Mouse (Mus musculus) forebrain, embryonic 14.5 days (tissue): ENCODE results near the gene Vps4a. TPM values are rescaled to one million over a fixed set of nuclear protein-coding genes. Genes with fewer than 3 reads are reported as not detected.

ENCODE experiments used
- ATAC-seq: fragments of 200-750 bp; cut with Nextera tagmentation; 2 replicates; pipeline ENCODE4 v1.8.0; 2017; ENCODE audit warnings: mild to moderate bottlenecking, moderate library complexity
- DNase-seq: peaks from one replicate; pipeline ENCODE4 v3.0.0-alpha.2; 2015; ENCODE audit warnings: low spot score
- H3K27ac ChIP-seq: fragments of 300-500 bp; sonication (generic); 2 replicates; pipeline ENCODE4 v1.5.1; 2014; ENCODE audit warnings: low read depth, mild to moderate bottlenecking, control low read depth, low read length, moderate library complexity
- H3K27me3 ChIP-seq: fragments of 300-500 bp; sonication (generic); replicated peaks from 2 replicates; pipeline ENCODE4 v1.6.1; 2014; ENCODE audit warnings: low read length, control low read depth, mixed read lengths; ENCODE audit not compliant: control insufficient read depth, insufficient read depth
- H3K36me3 ChIP-seq: fragments of 300-500 bp; sonication (generic); 2 replicates; pipeline ENCODE4 v1.6.1; 2014; ENCODE audit warnings: low read length, control low read depth; ENCODE audit not compliant: control insufficient read depth, insufficient read depth
- H3K4me1 ChIP-seq: fragments of 300-500 bp; sonication (generic); 2 replicates; pipeline ENCODE4 v1.6.1; 2014; ENCODE audit warnings: antibody characterized with exemption, low read length, control low read depth; ENCODE audit not compliant: control insufficient read depth, insufficient read depth
- H3K4me2 ChIP-seq: fragments of 300-500 bp; sonication (generic); 2 replicates; pipeline ENCODE4 v1.6.1; 2014; ENCODE audit warnings: mild to moderate bottlenecking, control low read depth, low read length
- H3K4me3 ChIP-seq: fragments of 300-500 bp; sonication (generic); 2 replicates; pipeline ENCODE4 v1.5.1; 2014; ENCODE audit warnings: low read depth, low read length, control low read depth
- H3K9ac ChIP-seq: fragments of 300-500 bp; sonication (generic); 2 replicates; pipeline ENCODE4 v1.6.1; 2014; ENCODE audit warnings: mild to moderate bottlenecking, low read length, control low read depth, moderate library complexity
- H3K9me3 ChIP-seq: fragments of 300-500 bp; sonication (generic); replicated peaks from 2 replicates; pipeline ENCODE4 v1.6.1; 2016; ENCODE audit warnings: low read length, control low read depth, mixed read lengths; ENCODE audit not compliant: control insufficient read depth
- WGBS: fragments of 180-500 bp; shearing (Covaris S2); extraction: QIAGEN DNeasy Blood & Tissue Kit; methylation state at CpG from one replicate; pipeline ENCODE4 v1.1.7; 2014; 5-methylcytosine and 5-hydroxymethylcytosine counted together
- polyA plus RNA-seq: library from polyadenylated mRNA; unstranded; fragments of >200 nt; fragmentation: Nextera tagmentation; extraction: Ambion mirVana; gene quantifications from 2 replicates; pipeline ENCODE4 v1.2.1, GENCODE M21; 2014

The Vps4a gene
- polyA plus RNA-seq, 1 experiment from 2014 or later = 131 TPM

DNA sequence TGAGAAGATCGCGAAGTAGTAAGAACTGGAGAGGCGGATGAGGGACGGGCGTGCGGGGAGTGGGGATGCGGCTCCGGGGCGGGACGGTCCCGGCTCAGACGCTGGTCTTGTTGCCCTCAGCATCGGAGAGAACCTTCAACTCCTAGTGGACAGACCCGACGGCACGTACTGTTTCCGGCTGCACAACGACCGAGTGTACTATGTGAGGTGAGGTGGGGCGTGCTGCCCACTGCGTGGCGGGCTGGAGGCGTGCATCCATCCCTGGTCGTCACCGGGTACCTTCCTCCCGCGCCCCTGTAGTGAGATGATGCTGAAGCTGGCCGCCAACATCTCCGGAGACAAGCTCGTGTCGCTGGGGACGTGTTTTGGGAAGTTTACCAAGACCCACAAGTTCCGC lies 25.9 kb downstream of the Vps4a start:
- Histone ChIP-seq H3K9ac (peak overlapping the region; percentile 75), H3K36me3 (peaks cover 41% of the 10 kb centered on the region), H3K27ac (no peak overlapping the region), H3K4me3 (peak overlapping the region; percentile 98), H3K4me2 (peak overlapping the region; percentile 97), H3K27me3 (no peaks in the 10 kb centered on the region), H3K4me1 (peaks cover 8% of the 10 kb centered on the region), H3K9me3 (no peaks in the 10 kb centered on the region)
- DNase-seq = no peak
- no peak; the same call in 1 of the 2 replicates for ATAC-seq
- WGBS = 1% methylated on average over 33 of the region's 33 CpGs

DNA sequence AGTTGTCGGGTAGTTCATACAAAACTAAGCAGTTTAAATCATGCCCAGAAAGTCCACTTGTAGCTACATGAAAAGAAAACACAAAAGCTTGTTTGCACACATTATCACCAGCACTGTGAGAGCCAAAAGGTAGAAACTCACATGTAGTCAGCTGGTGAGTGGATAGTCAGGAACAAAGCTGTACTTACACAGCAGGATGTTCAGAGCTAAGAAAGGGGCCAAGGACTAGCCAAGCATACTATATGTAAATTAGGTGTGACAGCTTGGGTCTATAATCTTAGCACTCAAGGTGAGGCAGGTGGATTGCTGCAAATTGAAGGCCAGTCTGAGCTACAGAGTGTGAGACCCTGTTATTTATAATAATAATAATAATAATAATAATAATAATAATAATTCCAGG lies 31.6 kb downstream of the Vps4a start:
- Histone ChIP-seq H3K4me2 (no peak overlapping the region), H3K27me3 (no peaks in the 10 kb centered on the region), H3K4me3 (no peak overlapping the region), H3K9ac (no peak overlapping the region), H3K9me3 (no peaks in the 10 kb centered on the region), H3K4me1 (peaks cover 2% of the 10 kb centered on the region), H3K36me3 (peaks cover 18% of the 10 kb centered on the region), H3K27ac (no peak overlapping the region)
- 78% methylated on average over 1 of the region's 1 CpGs for WGBS
- ATAC-seq (no peak), DNase-seq (no peak)

DNA sequence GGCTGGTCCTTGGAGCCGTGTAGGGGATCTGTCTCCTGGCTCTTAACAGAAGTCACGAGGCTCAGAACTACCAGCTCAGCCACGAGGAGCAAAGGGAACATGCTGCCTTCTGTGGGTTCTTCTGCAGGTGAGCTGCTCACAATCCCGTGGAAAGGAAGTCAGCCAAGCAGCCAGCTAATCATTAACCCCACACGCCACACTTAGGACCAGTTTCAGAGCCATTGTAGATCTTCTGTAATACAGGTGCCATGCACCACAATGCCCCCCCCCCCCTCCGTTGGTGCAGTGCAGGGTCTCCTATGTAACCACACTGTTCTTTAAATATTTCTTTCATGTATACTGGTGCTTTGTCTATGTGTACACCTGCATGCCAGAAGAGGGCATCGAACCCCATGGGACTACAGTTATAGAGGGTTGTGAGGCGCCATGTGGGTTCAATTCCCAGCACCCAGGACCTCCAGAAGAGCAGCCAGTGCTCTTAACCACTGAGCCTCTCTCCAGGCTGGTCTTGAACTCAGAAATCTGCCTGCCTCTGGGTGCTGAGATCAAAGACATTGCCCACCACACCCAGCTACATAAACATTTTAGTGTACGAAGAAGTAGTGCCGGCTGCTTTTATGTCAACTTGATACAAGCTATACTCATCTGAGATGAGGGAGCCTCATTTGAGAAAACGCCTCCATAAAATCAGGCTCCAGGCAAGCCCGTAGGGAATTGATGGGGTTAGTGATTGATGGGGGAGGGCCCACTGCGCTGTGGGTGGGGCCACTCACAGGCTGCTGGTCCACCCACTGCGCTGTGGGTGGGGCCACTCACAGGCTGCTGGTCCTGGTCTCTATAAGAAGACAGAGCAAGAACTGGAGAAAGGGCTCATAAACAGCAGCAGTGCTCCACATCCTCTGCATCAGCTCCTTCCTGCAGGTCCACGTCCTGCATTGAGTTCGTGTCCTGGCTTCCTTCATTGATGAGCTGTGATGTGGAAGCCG lies 34.8 kb downstream of the Vps4a start, which contains the start of gene Tmed6:
Tmed6 (minus strand) TSS at position 134 of the 986 bp plus-strand sequence.
- WGBS = 68% methylated on average over 17 of the region's 17 CpGs
- no peaks in the 10 kb centered on the region for H3K27me3 ChIP-seq
- DNase-seq (no peak), ATAC-seq (no peak)
- no peaks in the 10 kb centered on the region for H3K4me1 ChIP-seq
- H3K9me3 ChIP-seq = no peaks in the 10 kb centered on the region
- peaks cover 22% of the 10 kb centered on the region for H3K36me3 ChIP-seq
- no peak within 1 kb of the TSS for H3K4me2 ChIP-seq
- no peak within 1 kb of the TSS for H3K4me3 ChIP-seq
- H3K9ac ChIP-seq = no peak within 1 kb of the TSS
- no peak within 1 kb of the TSS for H3K27ac ChIP-seq

DNA sequence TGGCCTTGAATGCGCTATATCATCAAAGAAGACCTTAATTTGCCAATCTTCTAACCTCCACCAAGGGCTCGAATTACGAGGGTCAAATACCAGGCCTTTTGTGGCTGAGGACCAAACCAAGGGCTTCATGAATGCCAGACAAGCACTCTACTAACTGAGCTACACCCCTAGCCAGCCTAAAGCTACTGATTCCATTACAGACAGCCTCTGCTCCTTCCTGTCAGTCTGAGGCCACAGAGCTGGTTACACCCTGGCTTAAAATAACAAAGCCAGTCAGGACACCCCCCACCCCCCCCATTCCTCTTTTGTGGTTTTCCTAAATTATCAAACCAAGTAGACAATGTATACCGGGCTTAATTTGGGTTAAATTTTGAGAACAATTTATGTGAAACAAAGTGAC lies 42.7 kb downstream of the Vps4a start:
- Histone ChIP-seq H3K4me3 (no peak overlapping the region), H3K4me1 (no peaks in the 10 kb centered on the region), H3K9ac (no peak overlapping the region), H3K4me2 (no peak overlapping the region), H3K27ac (no peak overlapping the region), H3K9me3 (no peaks in the 10 kb centered on the region), H3K36me3 (peaks cover 87% of the 10 kb centered on the region), H3K27me3 (no peaks in the 10 kb centered on the region)
- WGBS = 86% methylated on average over 4 of the region's 4 CpGs
- no peak for ATAC-seq
- DNase-seq = no peak

DNA sequence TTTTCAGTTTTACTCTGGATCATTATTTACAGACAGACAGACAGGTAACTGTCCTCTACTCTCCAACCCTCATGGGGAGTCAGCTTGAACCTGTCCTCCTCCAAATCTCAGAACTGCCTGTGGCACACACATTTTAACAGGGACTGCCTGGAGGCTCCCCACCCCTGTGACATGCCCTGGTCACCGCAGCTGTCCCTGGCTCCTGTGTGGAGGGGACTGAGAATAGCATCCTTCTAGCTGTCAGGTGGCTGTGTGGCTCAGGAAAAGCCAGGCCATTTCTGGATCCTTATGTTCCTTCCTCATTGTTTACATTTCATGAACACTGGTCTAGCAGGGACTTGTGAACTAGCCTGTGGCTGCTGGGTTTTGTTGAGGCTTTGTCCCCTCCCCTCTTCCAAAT lies 43.1 kb downstream of the Vps4a start:
- H3K36me3 ChIP-seq = peaks cover 87% of the 10 kb centered on the region
- no peak overlapping the region for H3K4me2 ChIP-seq
- H3K9me3 ChIP-seq = no peaks in the 10 kb centered on the region
- DNase-seq = no peak
- H3K4me3 ChIP-seq = no peak overlapping the region
- H3K4me1 ChIP-seq = no peaks in the 10 kb centered on the region
- ATAC-seq = no peak
- 96% methylated on average over 1 of the region's 1 CpGs for WGBS
- H3K27ac ChIP-seq = no peak overlapping the region
- no peaks in the 10 kb centered on the region for H3K27me3 ChIP-seq
- no peak overlapping the region for H3K9ac ChIP-seq

DNA sequence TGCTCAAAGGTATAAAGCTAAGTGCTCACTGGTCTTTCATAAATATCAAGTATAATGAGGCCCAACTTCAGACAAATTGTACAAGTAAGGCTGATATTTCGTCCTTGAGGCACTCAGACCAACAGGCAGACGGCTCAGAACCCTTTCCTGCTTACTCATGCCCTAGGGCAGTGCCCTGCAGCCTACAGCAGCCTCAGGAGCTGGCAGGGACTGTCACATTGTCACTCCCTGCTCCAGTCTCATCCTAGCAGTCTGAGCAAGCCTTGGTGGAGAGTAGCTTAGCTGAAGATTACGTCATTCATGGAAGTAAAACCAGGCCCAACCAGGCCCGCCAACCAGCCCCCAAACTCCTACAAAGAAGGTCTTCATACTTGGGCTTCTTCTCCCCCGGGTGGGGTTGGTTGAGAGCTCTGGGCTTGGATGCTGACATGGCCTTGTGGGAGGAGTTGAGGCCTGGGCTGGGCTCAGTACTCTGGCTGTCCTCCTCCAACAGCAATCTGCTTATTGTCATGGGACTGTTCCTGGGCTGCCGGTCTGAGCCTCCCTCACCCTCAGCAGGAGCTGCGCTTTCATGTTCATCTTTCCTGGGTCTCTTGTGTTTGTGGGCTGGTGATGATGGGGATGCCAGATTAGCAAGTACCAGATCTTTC lies 45.3 kb downstream of the Vps4a start:
- ATAC-seq (no peak), DNase-seq (no peak)
- 94% methylated on average over 7 of the region's 7 CpGs for WGBS
- Histone ChIP-seq H3K9ac (no peak overlapping the region), H3K36me3 (peaks cover 90% of the 10 kb centered on the region), H3K4me1 (no peaks in the 10 kb centered on the region), H3K9me3 (no peaks in the 10 kb centered on the region), H3K4me2 (no peak overlapping the region), H3K27me3 (no peaks in the 10 kb centered on the region), H3K4me3 (no peak overlapping the region), H3K27ac (no peak overlapping the region)

DNA sequence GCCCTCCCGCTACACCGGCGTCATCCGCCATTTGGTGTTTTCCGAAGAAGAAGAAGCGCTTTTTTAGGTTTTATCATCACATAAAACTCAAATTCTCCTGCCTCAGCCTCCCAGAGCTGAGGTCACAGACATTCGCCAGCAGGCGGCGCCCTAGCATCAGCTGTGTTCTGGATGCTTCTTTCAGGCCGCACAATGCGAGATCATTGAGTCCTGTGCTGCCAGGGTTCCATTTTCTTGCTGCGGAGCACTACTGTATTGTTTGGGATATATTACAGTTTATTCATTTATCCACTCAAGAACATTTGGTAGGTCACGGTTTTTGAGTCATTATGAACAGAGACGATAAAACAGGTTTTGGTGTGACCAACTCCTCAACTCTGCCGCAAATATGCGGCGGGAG lies 54.3 kb downstream of the Vps4a start:
- 97% methylated on average over 17 of the region's 17 CpGs for WGBS
- DNase-seq (no peak), ATAC-seq (no peak)
- no peak overlapping the region for H3K4me2 ChIP-seq
- H3K9ac ChIP-seq = no peak overlapping the region
- no peaks in the 10 kb centered on the region for H3K27me3 ChIP-seq
- no peak overlapping the region for H3K27ac ChIP-seq
- no peak overlapping the region for H3K4me3 ChIP-seq
- H3K36me3 ChIP-seq = peaks cover 63% of the 10 kb centered on the region
- no peaks in the 10 kb centered on the region for H3K9me3 ChIP-seq
- H3K4me1 ChIP-seq = no peaks in the 10 kb centered on the region

DNA sequence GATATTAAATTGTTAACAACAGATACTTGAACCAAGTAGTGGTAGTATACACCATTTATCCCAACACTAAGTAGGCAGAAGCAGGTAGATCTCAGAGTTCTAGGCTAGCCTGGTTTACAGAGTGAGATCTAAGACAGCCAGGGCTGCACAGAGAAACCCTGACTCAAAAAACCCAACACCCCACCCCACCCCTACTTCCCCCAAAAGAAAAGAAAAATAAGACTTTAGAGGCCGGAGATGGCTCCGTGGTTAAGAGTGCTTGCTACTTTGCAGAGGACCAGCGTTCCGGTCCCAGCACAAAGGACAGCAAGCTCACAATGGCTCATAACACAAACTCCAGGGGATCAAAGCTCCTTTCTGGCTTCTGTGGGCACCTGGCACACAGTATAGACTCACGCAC lies 55.0 kb downstream of the Vps4a start:
- no peaks in the 10 kb centered on the region for H3K27me3 ChIP-seq
- H3K9ac ChIP-seq = no peak overlapping the region
- H3K4me2 ChIP-seq = no peak overlapping the region
- no peaks in the 10 kb centered on the region for H3K4me1 ChIP-seq
- no peak for ATAC-seq
- no peak overlapping the region for H3K4me3 ChIP-seq
- no peaks in the 10 kb centered on the region for H3K9me3 ChIP-seq
- no peak overlapping the region for H3K27ac ChIP-seq
- WGBS = 97% methylated on average over 5 of the region's 5 CpGs
- DNase-seq = no peak
- peaks cover 63% of the 10 kb centered on the region for H3K36me3 ChIP-seq
